Mouse (Mus musculus) kidney, embryonic 15.5 days (tissue): Measurements from ENCODE around the gene Gm9774. TPM values are rescaled to one million over a fixed set of nuclear protein-coding genes. Genes with fewer than 3 reads are reported as not detected.

Source experiments
- ATAC-seq: fragments of 200-750 bp; cut with Nextera tagmentation; replicated peaks from 2 replicates; pipeline ENCODE4 v1.8.0; 2017; ENCODE audit warnings: moderate TSS enrichment; ENCODE audit not compliant: low FRiP score
- H3K27ac ChIP-seq: fragments of 300-500 bp; sonication (generic); 2 replicates; pipeline ENCODE4 v1.5.1; 2015; ENCODE audit warnings: mild to moderate bottlenecking, inconsistent platforms
- H3K27me3 ChIP-seq: fragments of 300-500 bp; sonication (generic); 2 replicates; pipeline ENCODE4 v1.6.1; 2015; ENCODE audit warnings: inconsistent platforms
- H3K36me3 ChIP-seq: fragments of 300-500 bp; sonication (generic); 2 replicates; pipeline ENCODE4 v1.6.1; 2015; ENCODE audit warnings: inconsistent platforms
- H3K4me1 ChIP-seq: fragments of 300-500 bp; sonication (generic); 2 replicates; pipeline ENCODE4 v1.6.1; 2015; ENCODE audit warnings: inconsistent platforms
- H3K4me2 ChIP-seq: fragments of 300-500 bp; sonication (generic); 2 replicates; pipeline ENCODE4 v1.6.1; 2015; ENCODE audit warnings: moderate library complexity, mild to moderate bottlenecking, inconsistent platforms
- H3K4me3 ChIP-seq: fragments of 300-500 bp; sonication (generic); replicated peaks from 2 replicates; pipeline ENCODE4 v1.5.1; 2015; ENCODE audit warnings: mild to moderate bottlenecking, inconsistent platforms
- H3K9ac ChIP-seq: fragments of 300-500 bp; sonication (generic); 2 replicates; pipeline ENCODE4 v1.6.1; 2015; ENCODE audit warnings: mild to moderate bottlenecking, inconsistent platforms
- H3K9me3 ChIP-seq: fragments of 300-500 bp; sonication (generic); replicated peaks from 2 replicates; pipeline ENCODE4 v1.6.1; 2016; ENCODE audit warnings: inconsistent platforms
- WGBS: fragments of 180-500 bp; shearing (Covaris S2); methylation state at CpG from one replicate; pipeline ENCODE4 v1.1.7; 2015; ENCODE audit warnings: mixed read lengths; 5-methylcytosine and 5-hydroxymethylcytosine counted together
- polyA plus RNA-seq: library from polyadenylated mRNA; unstranded; fragments of >200 nt; fragmentation: Nextera tagmentation; extraction: Ambion mirVana; gene quantifications from 2 replicates; pipeline ENCODE4 v1.2.1, GENCODE M21; 2015

Gm9774 gene
- polyA plus RNA-seq, result 7.8 and 12.5 TPM in 2 replicates

GRCm38 (mm10) chr3:92429323-92429722 is at the start of gene Gm9774:
TSS of gene Gm9774 (minus strand) at chr3:92429423.
- Histone ChIP-seq H3K4me2 (no peak within 1 kb of the TSS), H3K27ac (no peak within 1 kb of the TSS), H3K9ac (no peak within 1 kb of the TSS), H3K4me3 (no peak within 1 kb of the TSS), H3K36me3 (no peaks in the 10 kb centered on the region), H3K4me1 (no peaks in the 10 kb centered on the region), H3K27me3 (no peaks in the 10 kb centered on the region), H3K9me3 (no peaks in the 10 kb centered on the region)
- no peak for ATAC-seq
- 94% methylated on average over 6 of the region's 6 CpGs for WGBS

- 84% methylated on average over 2 of the region's 2 CpGs for WGBS
- Histone ChIP-seq H3K9me3 (no peaks in the 10 kb centered on the region), H3K27ac (no peak overlapping the region), H3K36me3 (no peaks in the 10 kb centered on the region), H3K27me3 (no peaks in the 10 kb centered on the region), H3K4me1 (no peaks in the 10 kb centered on the region), H3K9ac (no peak overlapping the region), H3K4me2 (no peak overlapping the region), H3K4me3 (no peak overlapping the region)
- ATAC-seq, result no peak
Measured at GRCm38 (mm10) chr3:92470111-92470510, 40.9 kb upstream of the Gm9774 start.

GRCm38 (mm10) chr3:92467424-92467823 is 38.2 kb upstream of the Gm9774 start:
- no peaks in the 10 kb centered on the region for H3K4me1 ChIP-seq
- no peak for ATAC-seq
- no peaks in the 10 kb centered on the region for H3K9me3 ChIP-seq
- no peaks in the 10 kb centered on the region for H3K36me3 ChIP-seq
- H3K27ac ChIP-seq, result no peak overlapping the region
- H3K9ac ChIP-seq, result no peak overlapping the region
- no peak overlapping the region for H3K4me3 ChIP-seq
- no peak overlapping the region for H3K4me2 ChIP-seq
- H3K27me3 ChIP-seq, result no peaks in the 10 kb centered on the region

- Histone ChIP-seq H3K36me3 (no peaks in the 10 kb centered on the region), H3K27me3 (no peaks in the 10 kb centered on the region), H3K4me1 (no peaks in the 10 kb centered on the region), H3K27ac (no peak overlapping the region), H3K4me3 (no peak overlapping the region), H3K9me3 (no peaks in the 10 kb centered on the region), H3K4me2 (no peak overlapping the region), H3K9ac (no peak overlapping the region)
- 78% methylated on average over 1 of the region's 1 CpGs for WGBS
- ATAC-seq, result no peak
Measured at GRCm38 (mm10) chr3:92466576-92466975, 37.4 kb upstream of the Gm9774 start.

GRCm38 (mm10) chr3:92458620-92459019 is 29.4 kb upstream of the Gm9774 start, which contains the start of gene Sprr3:
TSS of gene Sprr3 (minus strand) at chr3:92458720.
- ATAC-seq, result no peak
- WGBS, result 51% methylated on average over 2 of the region's 2 CpGs
- Histone ChIP-seq H3K4me3 (no peak within 1 kb of the TSS), H3K27me3 (no peaks in the 10 kb centered on the region), H3K4me1 (no peaks in the 10 kb centered on the region), H3K36me3 (no peaks in the 10 kb centered on the region), H3K27ac (no peak within 1 kb of the TSS), H3K9ac (no peak within 1 kb of the TSS), H3K9me3 (no peaks in the 10 kb centered on the region), H3K4me2 (no peak within 1 kb of the TSS)

GRCm38 (mm10) chr3:92455151-92455550 is 25.9 kb upstream of the Gm9774 start:
- H3K4me1 ChIP-seq, result no peaks in the 10 kb centered on the region
- no peaks in the 10 kb centered on the region for H3K36me3 ChIP-seq
- H3K27me3 ChIP-seq, result no peaks in the 10 kb centered on the region
- no peak overlapping the region for H3K4me2 ChIP-seq
- H3K4me3 ChIP-seq, result no peak overlapping the region
- no peak overlapping the region for H3K27ac ChIP-seq
- WGBS, result 84% methylated on average over 5 of the region's 5 CpGs
- no peak for ATAC-seq
- no peaks in the 10 kb centered on the region for H3K9me3 ChIP-seq
- H3K9ac ChIP-seq, result no peak overlapping the region

GRCm38 (mm10) chr3:92440177-92440576 is 11.0 kb upstream of the Gm9774 start:
- no peak overlapping the region for H3K4me3 ChIP-seq
- H3K9me3 ChIP-seq, result no peaks in the 10 kb centered on the region
- H3K9ac ChIP-seq, result no peak overlapping the region
- no peak overlapping the region for H3K27ac ChIP-seq
- H3K36me3 ChIP-seq, result no peaks in the 10 kb centered on the region
- WGBS, result 87% methylated on average over 3 of the region's 3 CpGs
- H3K27me3 ChIP-seq, result no peaks in the 10 kb centered on the region
- H3K4me2 ChIP-seq, result no peak overlapping the region
- no peaks in the 10 kb centered on the region for H3K4me1 ChIP-seq
- no peak for ATAC-seq

- ATAC-seq, result no peak
- no peak within 1 kb of the TSS for H3K4me3 ChIP-seq
- H3K9me3 ChIP-seq, result no peaks in the 10 kb centered on the region
- H3K4me2 ChIP-seq, result no peak within 1 kb of the TSS
- no peak within 1 kb of the TSS for H3K9ac ChIP-seq
- no peaks in the 10 kb centered on the region for H3K36me3 ChIP-seq
- H3K27ac ChIP-seq, result no peak within 1 kb of the TSS
- WGBS, result 96% methylated on average over 3 of the region's 3 CpGs
- no peaks in the 10 kb centered on the region for H3K4me1 ChIP-seq
- no peaks in the 10 kb centered on the region for H3K27me3 ChIP-seq
Measured at GRCm38 (mm10) chr3:92438689-92439088, 9.5 kb upstream of the Gm9774 start, which contains the start of gene Sprr1b. TSS of gene Sprr1b (minus strand) at chr3:92438789.

GRCm38 (mm10) chr3:92432282-92432681 is 3.1 kb upstream of the Gm9774 start, which contains the start of gene Sprr2k:
TSS of gene Sprr2k (plus strand) at chr3:92432582.
- Histone ChIP-seq H3K4me3 (no peak within 1 kb of the TSS), H3K9me3 (no peaks in the 10 kb centered on the region), H3K9ac (no peak within 1 kb of the TSS), H3K4me1 (no peaks in the 10 kb centered on the region), H3K27ac (no peak within 1 kb of the TSS), H3K4me2 (no peak within 1 kb of the TSS), H3K36me3 (no peaks in the 10 kb centered on the region), H3K27me3 (no peaks in the 10 kb centered on the region)
- WGBS, result 82% methylated on average over 2 of the region's 2 CpGs
- ATAC-seq, result no peak

GRCm38 (mm10) chr3:92417782-92418181 is 11.4 kb downstream of the Gm9774 start, which contains the start of gene Sprr2j-ps:
TSS of gene Sprr2j-ps (plus strand) at chr3:92418082.
- H3K4me1 ChIP-seq, result no peaks in the 10 kb centered on the region

GRCm38 (mm10) chr3:92407691-92408090 is 21.5 kb downstream of the Gm9774 start, which contains the start of gene Sprr2i:
TSS of gene Sprr2i (plus strand) at chr3:92407991.
- Histone ChIP-seq H3K4me1 (no peaks in the 10 kb centered on the region), H3K9me3 (no peaks in the 10 kb centered on the region), H3K4me2 (no peak within 1 kb of the TSS), H3K4me3 (no peak within 1 kb of the TSS), H3K27ac (no peak within 1 kb of the TSS), H3K27me3 (no peaks in the 10 kb centered on the region), H3K36me3 (no peaks in the 10 kb centered on the region), H3K9ac (no peak within 1 kb of the TSS)
- ATAC-seq, result no peak
- WGBS, result 96% methylated on average over 2 of the region's 2 CpGs

More at GRCm38 (mm10) chr3:92417782-92418181, 11.4 kb downstream of the Gm9774 start, which contains the start of gene Sprr2j-ps:
- Histone ChIP-seq H3K36me3 (no peaks in the 10 kb centered on the region), H3K9ac (no peak within 1 kb of the TSS), H3K9me3 (no peaks in the 10 kb centered on the region), H3K4me3 (no peak within 1 kb of the TSS), H3K27ac (no peak within 1 kb of the TSS), H3K27me3 (no peaks in the 10 kb centered on the region), H3K4me2 (no peak within 1 kb of the TSS)
- whole genome bisulfite sequencing, result 86% methylated on average over 2 of the region's 2 CpGs
- no peak for ATAC-seq

GRCm38 (mm10) chr3:92394301-92394700 is 34.9 kb downstream of the Gm9774 start:
- Histone ChIP-seq H3K9me3 (no peaks in the 10 kb centered on the region), H3K27me3 (no peaks in the 10 kb centered on the region), H3K4me2 (no peak overlapping the region), H3K4me3 (no peak overlapping the region), H3K9ac (no peak overlapping the region), H3K36me3 (no peaks in the 10 kb centered on the region), H3K27ac (no peak overlapping the region), H3K4me1 (no peaks in the 10 kb centered on the region)
- WGBS, result 45% methylated on average over 1 of the region's 1 CpGs
- no peak for ATAC-seq

GRCm38 (mm10) chr3:92385385-92385784 is 43.8 kb downstream of the Gm9774 start, which contains the start of gene Sprr2h:
TSS of gene Sprr2h (plus strand) at chr3:92385685.
- Histone ChIP-seq H3K9ac (no peak within 1 kb of the TSS), H3K27me3 (no peaks in the 10 kb centered on the region), H3K4me1 (no peaks in the 10 kb centered on the region), H3K9me3 (no peaks in the 10 kb centered on the region), H3K4me2 (no peak within 1 kb of the TSS), H3K4me3 (no peak within 1 kb of the TSS), H3K27ac (no peak within 1 kb of the TSS), H3K36me3 (no peaks in the 10 kb centered on the region)
- 86% methylated on average over 1 of the region's 1 CpGs for WGBS
- ATAC-seq, result no peak
